Mouse (Mus musculus): ENCODE results near the gene Timm17b. TPM values are rescaled to one million over a fixed set of nuclear protein-coding genes. Genes with fewer than 3 reads are reported as not detected.

The Timm17b gene
- total and polyA plus RNA-seq, 3 experiments, result 33.1 to 76.7 (median 38.8) TPM

GRCm38 (mm10) chrX:7927116-7927515 is 28.0 kb downstream of the Timm17b start:
- no peaks in the 10 kb centered on the region for H3K27me3 ChIP-seq (replicated peaks)
- peaks cover 0 to 2% of the 10 kb centered on the region in 2 experiments; a peak in 1 of 4 replicates for H3K4me1 ChIP-seq (ENCODE audit: control insufficient read depth in 1 of 2, insufficient read depth in 2 of 2)
- peaks cover 13 to 28% of the 10 kb centered on the region in 2 experiments for H3K36me3 ChIP-seq (replicated peaks in 1 of 2; ENCODE audit: control insufficient read depth in 1 of 2, insufficient read depth in 1 of 2, low read length in 1 of 2)
- in situ Hi-C loops (cut with MboI; ENCODE audit: low pct_ligation_motif_present, low pct_unique_long_range_greater_than_20kb, low sequenced_read_pairs) (no loop called here), dilution Hi-C loops (cut with MboI; ENCODE audit: extremely low pct_ligation_motif_present, extremely low pct_unique_long_range_greater_than_20kb, low sequenced_read_pairs) (no loop called here)
- no peak for TF ChIP-seq POLR2AphosphoS2 (IDR thresholded peaks at IDR 0.05; ENCODE audit: low read depth, low read length)
- no peak for TF ChIP-seq CHD2 (IDR thresholded peaks at IDR 0.05; ENCODE audit: low read length)
- no peak for TF ChIP-seq JUND (conservative IDR thresholded peaks at IDR 0.05; ENCODE audit: low read depth, low read length)
- no peak for TF ChIP-seq SMC3 (IDR thresholded peaks at IDR 0.05; ENCODE audit: low read depth, low read length)
- no peak for TF ChIP-seq ZMIZ1 (IDR thresholded peaks at IDR 0.05; ENCODE audit: low read depth, low read length)
- TF ChIP-seq KAT2A (IDR thresholded peaks at IDR 0.05; ENCODE audit: insufficient replicate concordance, low read length), result no peak
- TF ChIP-seq JUN (IDR thresholded peaks at IDR 0.05; ENCODE audit: insufficient read depth, low read depth, low read length), result no peak
- TF ChIP-seq BHLHE40 (IDR thresholded peaks at IDR 0.05; ENCODE audit: low read depth, low read length), result no peak
- TF ChIP-seq TCF12 (IDR thresholded peaks at IDR 0.05; ENCODE audit: low read depth, low read length), result no peak
- TF ChIP-seq MEF2A (IDR thresholded peaks at IDR 0.05; ENCODE audit: borderline replicate concordance, low read depth, low read length), result no peak
- TF ChIP-seq TBP (conservative IDR thresholded peaks at IDR 0.05; ENCODE audit: low read depth, low read length), result no peak
- DNase-seq (ENCODE audit: extremely low read depth), result no peak
- H3K27ac ChIP-seq (ENCODE audit: insufficient read depth, low read depth), result no peak overlapping the region
- no peaks in the 10 kb centered on the region for H3K79me2 ChIP-seq (replicated peaks; ENCODE audit: control insufficient read depth, extremely low read depth, insufficient read depth, poor library complexity, severe bottlenecking)
- H3K4me3 ChIP-seq (replicated peaks in 1 of 3; ENCODE audit: low read depth in 2 of 3, low read length in 2 of 3, poor library complexity in 1 of 3), result no peak overlapping the region
- no peak overlapping the region for H3K9ac ChIP-seq (ENCODE audit: insufficient read depth, low read depth)
- H3K9me3 ChIP-seq (replicated peaks; ENCODE audit: low read length), result no peaks in the 10 kb centered on the region
- no peak overlapping the region for H3K4me2 ChIP-seq (ENCODE audit: insufficient read depth, low read depth, poor library complexity, severe bottlenecking)

GRCm38 (mm10) chrX:7928270-7928790 is 29.2 kb downstream of the Timm17b start, which contains the start of gene Eras:
Gene Eras (minus strand): TSS chrX:7928607.
- dilution Hi-C loops (cut with MboI; ENCODE audit: extremely low pct_ligation_motif_present, extremely low pct_unique_long_range_greater_than_20kb, low sequenced_read_pairs) (no loop called here), in situ Hi-C loops (cut with MboI; ENCODE audit: low pct_ligation_motif_present, low pct_unique_long_range_greater_than_20kb, low sequenced_read_pairs) (no loop called here)
- no peak within 1 kb of the TSS for H3K9ac ChIP-seq (ENCODE audit: insufficient read depth, low read depth)
- H3K36me3 ChIP-seq (replicated peaks in 1 of 2; ENCODE audit: control insufficient read depth in 1 of 2, insufficient read depth in 1 of 2, low read length in 1 of 2), result peaks cover 14 to 38% of the 10 kb centered on the region in 2 experiments
- H3K27ac ChIP-seq (ENCODE audit: insufficient read depth, low read depth), result no peak within 1 kb of the TSS
- H3K27me3 ChIP-seq (replicated peaks), result no peaks in the 10 kb centered on the region
- no peak for DNase-seq (ENCODE audit: extremely low read depth)
- H3K4me1 ChIP-seq (ENCODE audit: control insufficient read depth in 1 of 2, insufficient read depth in 2 of 2), result no peaks in the 10 kb centered on the region
- no peak for TF ChIP-seq CHD2 (IDR thresholded peaks at IDR 0.05; ENCODE audit: low read length)
- no peak for TF ChIP-seq MYC (IDR thresholded peaks at IDR 0.05; ENCODE audit: low read depth, low read length)
- TF ChIP-seq GABPA (IDR thresholded peaks at IDR 0.05; ENCODE audit: insufficient replicate concordance, low read depth, low read length), result no peak
- TF ChIP-seq MAZ (IDR thresholded peaks at IDR 0.05; ENCODE audit: low read depth, low read length), result no peak
- TF ChIP-seq BHLHE40 (IDR thresholded peaks at IDR 0.05; ENCODE audit: low read depth, low read length), result no peak
- no peak for TF ChIP-seq POLR2AphosphoS2 (IDR thresholded peaks at IDR 0.05; ENCODE audit: low read depth, low read length)
- no peak for TF ChIP-seq POLR2A (IDR thresholded peaks at IDR 0.05; ENCODE audit: low read depth, low read length)
- no peak for TF ChIP-seq SIN3A (IDR thresholded peaks at IDR 0.05; ENCODE audit: low read length)
- TF ChIP-seq JUND (conservative IDR thresholded peaks at IDR 0.05; ENCODE audit: low read depth, low read length), result no peak
- TF ChIP-seq KAT2A (IDR thresholded peaks at IDR 0.05; ENCODE audit: insufficient replicate concordance, low read length), result no peak
- TF ChIP-seq ELF1 (IDR thresholded peaks at IDR 0.05; ENCODE audit: low read depth, low read length), result no peak
- TF ChIP-seq NELFE (IDR thresholded peaks at IDR 0.05; ENCODE audit: low read depth, low read length), result no peak
- TF ChIP-seq CHD1 (IDR thresholded peaks at IDR 0.05; ENCODE audit: low read depth, low read length), result no peak
- no peak for TF ChIP-seq RAD21 (IDR thresholded peaks at IDR 0.05; ENCODE audit: low read depth, low read length)
- no peak for TF ChIP-seq UBTF (IDR thresholded peaks at IDR 0.05; ENCODE audit: low read depth, low read length)
- no peak for TF ChIP-seq MEF2A (IDR thresholded peaks at IDR 0.05; ENCODE audit: borderline replicate concordance, low read depth, low read length)
- H3K9me3 ChIP-seq (replicated peaks; ENCODE audit: low read length), result no peaks in the 10 kb centered on the region
- no peak within 1 kb of the TSS for H3K4me3 ChIP-seq (replicated peaks in 1 of 3; ENCODE audit: low read depth in 2 of 3, low read length in 2 of 3, poor library complexity in 1 of 3)
- no peaks in the 10 kb centered on the region for H3K79me2 ChIP-seq (replicated peaks; ENCODE audit: control insufficient read depth, extremely low read depth, insufficient read depth, poor library complexity, severe bottlenecking)
- no peak within 1 kb of the TSS for H3K4me2 ChIP-seq (ENCODE audit: insufficient read depth, low read depth, poor library complexity, severe bottlenecking)

Measured in CH12.LX (cell line).